Mouse (Mus musculus) ES-E14 (cell line): ENCODE measurements around the gene Tnfrsf4.

Experiments used
- CHD2 ChIP-seq: IDR thresholded peaks from 2 replicates; pipeline ENCODE4 v1.6.1; 2014; ENCODE audit warnings: mild to moderate bottlenecking, low read depth, low read length, inconsistent platforms
- MAFK ChIP-seq: IDR thresholded peaks from 2 replicates; pipeline ENCODE4 v1.6.1; 2014; ENCODE audit warnings: mild to moderate bottlenecking, low read depth, low read length, inconsistent platforms; ENCODE audit not compliant: insufficient read depth
- ZC3H11A ChIP-seq: IDR thresholded peaks from 2 replicates; pipeline ENCODE4 v1.6.1; 2012; ENCODE audit warnings: low read depth, mild to moderate bottlenecking, inconsistent platforms, low read length, borderline replicate concordance
- ZNF384 ChIP-seq: IDR thresholded peaks from 2 replicates; pipeline ENCODE4 v1.6.1; 2012; ENCODE audit warnings: low read depth, low read length, inconsistent platforms

GRCm38 (mm10) chr4:156059261-156059660 is 45.6 kb downstream of the Tnfrsf4 start, which contains the start of gene Ttll10:
- TF ChIP-seq MAFK (no peak), ZNF384 (no peak), ZC3H11A (no peak), CHD2 (no peak)
